Mouse (Mus musculus) olfactory bulb, adult 2 months (tissue): Measurements from ENCODE around the gene Glrp1. TPM values are rescaled to one million over a fixed set of nuclear protein-coding genes. Genes with fewer than 3 reads are reported as not detected.

Experiments used
- H3K27ac ChIP-seq: fragments of 200-500 bp; 2 replicates; pipeline ENCODE4 v1.5.1; 2012; ENCODE audit warnings: low read depth, low read length; ENCODE audit not compliant: insufficient read depth
- H3K4me1 ChIP-seq: fragments of 200-500 bp; 2 replicates; pipeline ENCODE4 v1.6.1; 2012; ENCODE audit warnings: low read length; ENCODE audit not compliant: control insufficient read depth, insufficient read depth
- H3K4me3 ChIP-seq: fragments of 200-500 bp; 2 replicates; pipeline ENCODE4 v1.5.1; 2012; ENCODE audit warnings: mild to moderate bottlenecking, low read depth, low read length, moderate library complexity; ENCODE audit not compliant: insufficient read depth
- CTCF ChIP-seq: fragments of 200-500 bp; IDR thresholded peaks from 2 replicates; pipeline ENCODE4 v1.5.1; 2012; ENCODE audit warnings: low read depth, mild to moderate bottlenecking, low read length, moderate library complexity; ENCODE audit not compliant: insufficient read depth
- POLR2A ChIP-seq: fragments of 200-500 bp; IDR thresholded peaks from 2 replicates; pipeline ENCODE4 v1.6.1; 2012; ENCODE audit warnings: mild to moderate bottlenecking, low read depth, low read length, moderate library complexity; ENCODE audit not compliant: insufficient read depth
- WGBS: fragments of 180-500 bp; shearing (Covaris S2); methylation state at CpG from one replicate; pipeline ENCODE4 v1.1.7; 2018; 5-methylcytosine and 5-hydroxymethylcytosine counted together
- polyA plus RNA-seq: library from polyadenylated mRNA; stranded (reverse); fragments of >200 nt; gene quantifications from 2 replicates; pipeline ENCODE4 v1.2.4, GENCODE M21; 2012; ENCODE audit warnings: low replicate concordance; ENCODE audit not compliant: missing spikeins, insufficient read depth, insufficient read length

Gene Glrp1
- polyA plus RNA-seq, 1 experiment = not detected

DNA sequence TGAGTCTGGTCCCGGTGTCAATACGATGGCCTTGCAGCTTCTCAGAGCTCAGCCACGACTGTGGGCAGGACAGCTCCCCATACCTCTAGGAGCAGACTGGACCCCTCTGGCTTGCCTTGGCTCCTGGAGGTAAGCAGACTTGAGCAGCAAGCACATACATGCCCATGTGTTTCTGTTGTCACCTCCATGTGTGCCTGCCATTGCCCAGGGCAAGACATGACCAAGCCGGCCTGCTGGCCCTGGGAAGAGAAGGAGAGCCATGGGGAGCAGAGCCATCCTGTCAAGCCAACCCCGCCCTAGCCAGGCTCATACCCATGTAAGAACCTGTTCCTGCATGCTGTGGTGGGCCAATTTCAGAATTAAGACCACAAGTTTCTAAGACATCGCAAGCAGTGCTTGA is 4.2 kb downstream of the Glrp1 start:
- H3K4me1 ChIP-seq = peaks cover 5% of the 10 kb centered on the region
- 91% methylated on average over 6 of the region's 6 CpGs for WGBS
- no peak for TF ChIP-seq CTCF
- TF ChIP-seq POLR2A = no peak
- H3K27ac ChIP-seq = no peak overlapping the region
- H3K4me3 ChIP-seq = no peak overlapping the region

DNA sequence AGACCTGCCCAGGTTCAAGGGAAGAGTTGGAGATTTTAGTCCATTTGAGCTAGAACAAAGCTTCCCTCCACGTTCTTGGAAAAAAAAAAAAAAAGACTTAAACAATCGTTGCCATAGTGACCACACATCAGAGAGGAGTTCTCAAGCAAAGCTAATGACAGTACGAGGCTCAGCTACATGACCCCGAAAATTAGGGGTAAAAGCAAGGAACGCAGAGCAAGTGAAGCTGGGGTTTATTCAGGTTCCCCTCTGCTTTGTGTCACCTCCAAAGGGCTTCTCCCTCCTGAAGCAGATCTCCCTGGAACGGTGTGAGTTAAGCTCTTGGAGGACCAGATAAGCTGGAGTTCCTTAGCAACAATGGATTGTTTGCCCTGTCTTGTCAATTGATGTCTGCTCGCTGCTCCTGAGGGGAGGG is 5.3 kb downstream of the Glrp1 start:
- WGBS = 16% methylated on average over 7 of the region's 7 CpGs
- TF ChIP-seq POLR2A (no peak), CTCF (no peak)

DNA sequence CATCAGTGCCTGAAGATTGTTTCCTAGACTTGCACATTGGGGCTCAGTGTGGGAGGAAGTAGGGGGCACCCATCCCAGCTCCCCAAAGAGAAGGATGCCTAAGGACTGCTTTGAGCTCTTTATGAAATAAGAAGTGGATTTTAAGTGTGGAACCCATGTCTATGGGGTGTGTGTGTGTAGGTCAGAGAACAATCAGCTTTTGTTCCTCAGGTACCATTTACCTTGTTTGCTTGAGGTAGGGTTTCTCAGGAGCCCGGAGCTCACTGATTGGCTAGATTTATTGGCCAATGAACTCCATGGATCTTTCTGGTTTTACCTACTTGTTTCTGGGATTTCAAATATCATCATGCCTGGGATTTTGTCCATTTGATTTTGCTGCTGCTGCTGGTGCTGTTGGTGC is 7.0 kb downstream of the Glrp1 start:
- Histone ChIP-seq H3K4me1 (peaks cover 5% of the 10 kb centered on the region), H3K4me3 (no peak overlapping the region), H3K27ac (no peak overlapping the region)
- TF ChIP-seq CTCF = no peak
- TF ChIP-seq POLR2A = no peak
- 96% methylated on average over 1 of the region's 1 CpGs for WGBS

More for the DNA sequence above, 5.3 kb downstream of the Glrp1 start:
- H3K4me3 ChIP-seq = no peak overlapping the region
- peaks cover 5% of the 10 kb centered on the region for H3K4me1 ChIP-seq
- no peak overlapping the region for H3K27ac ChIP-seq

DNA sequence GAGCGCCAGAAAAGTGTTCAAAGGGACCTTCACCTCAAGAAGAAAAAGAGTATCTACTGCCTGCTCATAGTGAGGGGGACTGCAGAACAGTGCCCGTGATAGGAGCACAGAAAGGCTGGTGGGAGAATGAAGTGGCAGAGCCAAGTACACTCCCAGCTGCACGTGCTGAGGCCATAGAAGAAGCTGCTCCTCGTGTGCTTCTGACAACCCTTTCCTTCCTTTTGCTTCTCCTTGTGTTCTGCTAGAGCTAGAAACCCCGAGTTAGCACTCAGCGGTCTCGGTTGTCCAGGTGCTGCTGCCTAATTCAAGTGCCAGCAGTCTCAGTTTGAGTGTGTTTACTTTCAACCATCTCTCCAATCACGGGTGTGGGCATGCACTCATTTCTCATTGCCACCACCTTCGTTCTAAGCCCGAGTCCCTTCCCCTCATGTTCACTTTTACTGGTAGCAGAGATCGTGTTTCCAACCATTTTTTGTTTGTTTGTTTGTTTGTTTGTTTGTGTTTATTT is 10.6 kb downstream of the Glrp1 start:
- 79% methylated on average over 11 of the region's 11 CpGs for WGBS
- no peak for TF ChIP-seq CTCF
- TF ChIP-seq POLR2A = no peak
- H3K27ac ChIP-seq = no peak overlapping the region
- H3K4me3 ChIP-seq = no peak overlapping the region
- H3K4me1 ChIP-seq = peaks cover 3% of the 10 kb centered on the region; the same call in 1 of the 2 replicates

DNA sequence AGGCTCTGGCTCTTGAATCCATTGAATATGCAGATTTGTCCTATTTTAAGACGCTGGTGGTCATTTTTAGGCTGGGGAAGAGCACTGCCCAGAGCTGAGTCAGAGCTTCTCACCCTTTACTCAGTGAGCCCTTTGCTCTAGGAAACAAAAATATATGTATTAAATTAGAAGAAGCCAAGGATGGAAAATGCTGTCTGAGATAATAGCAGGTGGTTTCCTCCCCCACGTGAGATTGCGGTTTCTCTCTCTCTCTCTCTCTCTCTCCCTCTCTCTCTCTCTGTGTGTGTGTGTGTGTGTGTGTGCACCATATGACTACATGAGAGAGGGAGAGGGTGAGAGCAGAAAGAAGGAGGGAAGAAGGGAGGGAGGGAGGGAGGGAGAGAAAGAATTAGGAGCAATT is 12.5 kb downstream of the Glrp1 start:
- whole genome bisulfite sequencing = 34% methylated on average over 3 of the region's 3 CpGs
- TF ChIP-seq POLR2A = no peak
- H3K27ac ChIP-seq = no peak overlapping the region
- H3K4me3 ChIP-seq = no peak overlapping the region
- peaks cover 3% of the 10 kb centered on the region; the same call in 1 of the 2 replicates for H3K4me1 ChIP-seq

DNA sequence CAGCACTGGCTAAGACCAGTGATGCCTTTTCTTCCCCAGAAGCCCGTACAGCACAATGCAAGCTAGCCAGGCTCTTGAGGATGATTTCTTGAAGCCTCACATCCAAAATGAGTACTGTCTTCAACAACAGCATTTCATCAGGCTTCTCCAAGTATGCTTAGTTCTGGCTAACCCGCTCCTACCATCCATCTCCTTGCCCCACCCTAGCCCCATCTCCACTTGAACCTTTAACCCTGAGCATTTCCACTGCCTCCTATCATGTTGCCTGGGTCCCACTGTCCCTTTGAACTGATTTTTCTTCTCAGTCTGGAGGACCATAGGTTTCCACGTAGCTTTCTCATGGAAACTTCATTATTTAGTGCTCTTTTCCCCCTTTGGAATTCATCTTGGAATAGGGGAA is 17.5 kb downstream of the Glrp1 start:
- TF ChIP-seq POLR2A = no peak
- no peak for TF ChIP-seq CTCF
- H3K4me3 ChIP-seq = no peak overlapping the region
- 90% methylated on average over 3 of the region's 3 CpGs for WGBS
- no peak overlapping the region for H3K27ac ChIP-seq
- H3K4me1 ChIP-seq = peaks cover 3% of the 10 kb centered on the region; the same call in 1 of the 2 replicates

DNA sequence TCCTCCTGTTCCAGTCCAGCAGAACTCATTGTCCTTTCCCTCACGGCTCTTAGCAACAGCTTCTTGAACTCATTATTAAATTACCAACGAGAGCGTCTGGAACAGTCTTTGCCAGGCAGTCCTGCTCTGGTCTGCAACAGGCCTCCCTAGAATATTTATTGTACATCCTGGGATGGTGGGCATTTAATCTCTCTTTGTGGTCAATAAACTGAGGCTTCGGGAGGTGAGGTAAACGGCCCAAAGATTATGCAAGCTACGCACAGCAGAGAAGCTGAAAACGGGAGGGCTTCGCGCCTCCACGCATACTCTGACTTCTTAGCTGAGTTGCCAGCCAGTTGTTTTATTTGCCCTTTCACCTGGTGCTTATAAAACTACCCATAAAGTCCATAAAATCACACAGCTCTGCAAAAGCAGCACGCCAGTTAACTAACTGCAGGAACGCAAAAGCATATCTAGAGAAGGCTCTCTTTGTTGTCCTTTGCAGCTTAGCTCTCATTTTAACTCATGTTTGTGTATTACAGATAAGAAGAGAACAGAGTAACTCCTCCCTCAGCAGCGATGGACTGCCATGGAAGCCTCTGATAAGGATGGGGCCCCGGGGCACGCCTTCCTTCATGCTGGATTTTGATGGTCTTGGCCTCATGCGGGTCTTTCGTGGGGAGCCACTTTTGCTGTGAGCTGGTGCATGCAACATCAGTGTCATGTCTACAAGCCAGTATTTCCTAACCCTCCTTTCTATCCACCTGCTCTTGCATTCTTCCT is 18.1 kb downstream of the Glrp1 start:
- Histone ChIP-seq H3K4me1 (peaks cover under 1% of the 10 kb centered on the region; the same call in 1 of the 2 replicates), H3K4me3 (no peak overlapping the region), H3K27ac (no peak overlapping the region)
- no peak for TF ChIP-seq CTCF
- no peak for TF ChIP-seq POLR2A
- WGBS = 89% methylated on average over 17 of the region's 17 CpGs

DNA sequence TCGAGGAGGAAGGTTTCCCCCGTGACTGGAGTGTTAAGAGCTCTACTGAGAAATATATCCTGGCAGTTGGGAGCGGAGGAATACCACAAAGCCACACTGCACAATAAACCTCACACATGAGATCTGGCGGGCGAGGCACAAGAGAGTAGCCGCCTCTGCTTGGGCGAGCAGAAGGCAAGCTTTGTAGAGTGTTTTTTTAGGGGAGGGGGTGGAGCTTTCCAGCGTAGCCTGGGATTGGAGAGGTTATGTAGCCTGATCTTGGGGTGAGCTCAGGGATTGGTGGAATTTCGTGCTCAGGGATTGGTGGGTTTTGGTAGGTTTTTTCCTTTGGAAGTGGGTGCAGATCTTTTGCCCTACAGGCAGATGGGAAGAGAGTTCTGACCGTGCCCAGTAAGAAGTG is 19.7 kb downstream of the Glrp1 start:
- no peak for TF ChIP-seq CTCF
- no peak for TF ChIP-seq POLR2A
- Histone ChIP-seq H3K4me3 (no peak overlapping the region), H3K27ac (no peak overlapping the region), H3K4me1 (no peaks in the 10 kb centered on the region)
- WGBS = 89% methylated on average over 10 of the region's 10 CpGs

DNA sequence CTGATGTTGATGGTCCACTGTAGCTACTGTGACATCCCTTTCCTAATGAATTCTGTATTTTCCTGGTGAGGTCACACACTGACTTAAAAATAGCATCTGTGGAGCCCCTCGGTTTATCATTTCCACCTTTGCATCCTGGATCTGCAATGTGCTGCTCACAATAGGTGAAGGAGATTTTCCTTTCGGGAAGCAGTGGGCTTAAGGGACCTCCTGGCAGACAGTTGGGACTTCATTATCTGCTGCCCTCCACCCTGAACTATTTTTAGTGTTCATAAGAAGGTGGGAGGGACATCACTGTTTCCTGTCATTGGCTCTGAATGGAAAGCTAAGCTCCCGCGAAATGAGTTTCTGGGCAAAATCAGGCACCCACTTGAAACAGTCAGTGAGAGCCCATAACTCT is 20.9 kb downstream of the Glrp1 start:
- TF ChIP-seq CTCF (no peak), POLR2A (no peak)
- Histone ChIP-seq H3K27ac (no peak overlapping the region), H3K4me3 (no peak overlapping the region), H3K4me1 (no peaks in the 10 kb centered on the region)
- 54% methylated on average over 4 of the region's 4 CpGs for WGBS
